Mouse (Mus musculus): ENCODE measurements around the gene Mgst3. TPM values are rescaled to one million over a fixed set of nuclear protein-coding genes. Genes with fewer than 3 reads are reported as not detected.

The Mgst3 gene
- polyA plus RNA-seq, 1 experiment from 2014 or later, result 44.2 TPM

- 81% methylated on average over 3 of the region's 3 CpGs for WGBS
- Histone ChIP-seq H3K9ac (no peak overlapping the region), H3K36me3 (peaks cover 14% of the 10 kb centered on the region; the same call in 1 of the 2 replicates), H3K27me3 (0 out of 2 replicates have a peak, but pooled peaks cover 4% of the 10 kb centered on the region), H3K4me1 (no peaks in the 10 kb centered on the region), H3K4me3 (no peak overlapping the region), H3K27ac (no peak overlapping the region), H3K9me3 (no peaks in the 10 kb centered on the region), H3K4me2 (no peak overlapping the region)
- no peak for ATAC-seq (ENCODE audit: borderline replicate concordance, extremely low read depth, low FRiP score, low TSS enrichment)
Observed at GRCm38 (mm10) chr1:167336398-167336797, 57.2 kb downstream of the Mgst3 start.

- no peak overlapping the region for H3K4me3 ChIP-seq
- peaks cover 47% of the 10 kb centered on the region for H3K36me3 ChIP-seq
- no peaks in the 10 kb centered on the region for H3K27me3 ChIP-seq
- no peaks in the 10 kb centered on the region for H3K4me1 ChIP-seq
- no peak overlapping the region for H3K9ac ChIP-seq
- no peaks in the 10 kb centered on the region for H3K9me3 ChIP-seq
- no peak for ATAC-seq (ENCODE audit: borderline replicate concordance, extremely low read depth, low FRiP score, low TSS enrichment)
- WGBS, result 89% methylated on average over 8 of the region's 8 CpGs
- no peak overlapping the region for H3K27ac ChIP-seq
- no peak overlapping the region for H3K4me2 ChIP-seq
Observed at GRCm38 (mm10) chr1:167331106-167331505, 62.5 kb downstream of the Mgst3 start.

GRCm38 (mm10) chr1:167328776-167329175 is 64.9 kb downstream of the Mgst3 start:
- Histone ChIP-seq H3K36me3 (peaks cover 55% of the 10 kb centered on the region), H3K4me3 (no peak overlapping the region), H3K27me3 (no peaks in the 10 kb centered on the region), H3K4me2 (no peak overlapping the region), H3K4me1 (no peaks in the 10 kb centered on the region), H3K9me3 (no peaks in the 10 kb centered on the region), H3K27ac (no peak overlapping the region), H3K9ac (no peak overlapping the region)
- WGBS, result 84% methylated on average over 6 of the region's 6 CpGs
- ATAC-seq (ENCODE audit: borderline replicate concordance, extremely low read depth, low FRiP score, low TSS enrichment), result no peak

Small RNA genes lying within 50 kb of the gene (microRNA-seq; reads per million reads assigned to microRNA genes)
- gene Gm25911, result 1.1 reads per million

Other genes starting within 250 kb of the Mgst3 start
- gene Uck2, start 108.5 kb downstream of the Mgst3 start, polyA plus RNA-seq (2015; fragmentation: Nextera tagmentation; extraction: Ambion mirVana), result 79.2 and 85.4 TPM in 2 replicates
- 101 TPM in 2 replicates for gene Tmco1, start 85.5 kb downstream of the Mgst3 start, polyA plus RNA-seq (2015; fragmentation: Nextera tagmentation; extraction: Ambion mirVana)
- gene Aldh9a1, start 43.9 kb downstream of the Mgst3 start, polyA plus RNA-seq (2015; fragmentation: Nextera tagmentation; extraction: Ambion mirVana), result 50.8 and 51.4 TPM in 2 replicates
- 0.33 and 0.42 TPM in 2 replicates for gene Lrrc52, start 72.9 kb upstream of the Mgst3 start, polyA plus RNA-seq (2015; fragmentation: Nextera tagmentation; extraction: Ambion mirVana)
- 0.37 and 0.57 TPM in 2 replicates for gene Rxrg, start 204.5 kb upstream of the Mgst3 start, polyA plus RNA-seq (2015; fragmentation: Nextera tagmentation; extraction: Ambion mirVana)

Data from lung, embryonic 15.5 days (tissue).